Mouse (Mus musculus): ENCODE measurements around the gene Sspo.

DNA sequence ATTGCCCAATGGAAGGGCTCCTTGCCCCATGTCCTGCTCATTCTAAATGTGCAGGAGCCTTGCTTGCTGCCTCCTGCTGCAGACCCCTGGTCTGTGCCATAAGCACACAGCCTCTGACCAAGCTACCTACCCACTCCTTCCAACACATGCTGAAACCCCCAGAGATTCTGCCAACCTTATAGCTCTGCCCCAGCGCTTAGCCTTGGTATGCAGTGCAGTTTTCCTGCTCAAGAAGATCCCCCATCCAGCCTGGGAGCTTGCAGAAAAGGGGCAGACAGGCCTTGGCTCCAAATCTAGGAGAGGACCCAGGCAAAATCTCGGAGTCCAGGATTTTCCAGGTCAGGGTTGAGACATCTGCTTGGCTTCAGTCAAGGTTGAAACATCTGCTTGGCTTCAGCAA, 85.4 kb downstream of the Sspo start:
- TF ChIP-seq POLR2A (IDR thresholded peaks at IDR 0.05; ENCODE audit: low read depth, low read length): no peak
- no peak for TF ChIP-seq CTCF (IDR thresholded peaks at IDR 0.05; ENCODE audit: borderline replicate concordance, insufficient read depth, low read length)

Data from embryonic fibroblast, embryonic 13.5 days (primary cell).